Comparison of ENCODE assay signal across 8 mouse cellular contexts in genomic region chr19:27217404-27217940, GRCm38 (mm10). TPM values are rescaled to one million over a fixed set of nuclear protein-coding genes. Genes with fewer than 3 reads are reported as not detected.
DNase-seq lines count a peak whose midpoint lies in the region; ATAC-seq lines count a peak whose summit lies in the region.

No protein-coding gene starts in this region.

- peak overlapping the region; percentile 98 for H3K4me2 ChIP-seq in limb, embryonic 11.5 days (ENCODE audit: low read depth, severe bottlenecking)
- peak overlapping the region; percentile 91 for H3K4me2 ChIP-seq in midbrain, embryonic 13.5 days (replicated peaks)
- peak overlapping the region; percentile 97 for H3K4me2 ChIP-seq in stomach, embryonic 14.5 days (replicated peaks; ENCODE audit: low read depth, low read length)

- under 1% methylated on average over 52 of the region's 52 CpGs for WGBS in limb, embryonic 11.5 days
- 0% methylated on average over 42 of the region's 52 CpGs for WGBS in midbrain, embryonic 13.5 days
- WGBS in stomach, embryonic 14.5 days: under 1% methylated on average over 52 of the region's 52 CpGs

- peaks cover 5% of the 10 kb centered on the region; the same call in 1 of the 2 replicates for H3K27me3 ChIP-seq in limb, embryonic 11.5 days (ENCODE audit: control insufficient read depth, insufficient read depth, low read length)
- peaks cover 5% of the 10 kb centered on the region; the same call in 1 of the 2 replicates for H3K27me3 ChIP-seq in midbrain, embryonic 13.5 days
- 0 out of 2 replicates have a peak, but pooled peaks cover 9% of the 10 kb centered on the region for H3K27me3 ChIP-seq in stomach, embryonic 14.5 days (ENCODE audit: control insufficient read depth, insufficient read depth, low read length)

- no peaks in the 10 kb centered on the region for H3K36me3 ChIP-seq in limb, embryonic 11.5 days (ENCODE audit: control insufficient read depth, insufficient read depth, low read length)
- H3K36me3 ChIP-seq in midbrain, embryonic 13.5 days: no peaks in the 10 kb centered on the region
- no peaks in the 10 kb centered on the region for H3K36me3 ChIP-seq in stomach, embryonic 14.5 days (ENCODE audit: control insufficient read depth, insufficient read depth, low read length)

- peak overlapping the region; percentile 44 for H3K9ac ChIP-seq in limb, embryonic 11.5 days (ENCODE audit: low read length)
- H3K9ac ChIP-seq in midbrain, embryonic 13.5 days (replicated peaks): peak overlapping the region; percentile 88
- H3K9ac ChIP-seq in stomach, embryonic 14.5 days (replicated peaks; ENCODE audit: low read depth, low read length): peak overlapping the region; percentile 50

- H3K27ac ChIP-seq in limb, embryonic 11.5 days (replicated peaks; ENCODE audit: low read depth, low read length): no peak overlapping the region
- H3K27ac ChIP-seq in midbrain, embryonic 13.5 days: peak overlapping the region; percentile 95
- no peak overlapping the region for H3K27ac ChIP-seq in stomach, embryonic 14.5 days (ENCODE audit: low read length)

- no peak for ATAC-seq in CD4-positive, CD25-positive, alpha-beta regulatory T cell, adult 4 months
- 0 out of 2 replicates have a peak, but pooled peaks have one; percentile 22 for ATAC-seq in limb, embryonic 11.5 days (ENCODE audit: insufficient number of reproducible peaks, low FRiP score, low TSS enrichment, low read depth)
- ATAC-seq in midbrain, embryonic 13.5 days: peak; percentile 75
- ATAC-seq in stomach, embryonic 14.5 days (ENCODE audit: insufficient number of reproducible peaks, insufficient read depth, low FRiP score, low read depth): peak; percentile 54; the same call in 1 of the 2 replicates

- peak; percentile 2 for DNase-seq in CD4-positive, CD25-positive, alpha-beta regulatory T cell, adult 2 months (ENCODE audit: low read depth, low spot score)
- DNase-seq in embryo, embryonic 11.5 days (ENCODE audit: low read depth, low spot score): peak; percentile 32
- DNase-seq in gastrocnemius, postnatal 4 days (ENCODE audit: low spot score in 2 of 2): peak; percentile 30 to 36
- peak; percentile 36 for DNase-seq in kidney, adult 11 months
- peak; percentile 65 for DNase-seq in limb, embryonic 11.5 days (ENCODE audit: low spot score)

- peak overlapping the region; percentile 65 for H3K4me3 ChIP-seq in limb, embryonic 11.5 days (ENCODE audit: low read depth, low read length)
- H3K4me3 ChIP-seq in midbrain, embryonic 13.5 days (replicated peaks): peak overlapping the region; percentile 81
- H3K4me3 ChIP-seq in stomach, embryonic 14.5 days (ENCODE audit: low read depth, low read length): peak overlapping the region; percentile 59

- H3K9me3 ChIP-seq in limb, embryonic 11.5 days (ENCODE audit: control insufficient read depth, low read length): no peaks in the 10 kb centered on the region
- no peaks in the 10 kb centered on the region for H3K9me3 ChIP-seq in midbrain, embryonic 13.5 days
- H3K9me3 ChIP-seq in stomach, embryonic 14.5 days (ENCODE audit: control insufficient read depth, low read depth, low read length): no peaks in the 10 kb centered on the region

- peaks cover 4% of the 10 kb centered on the region; the same call in 1 of the 2 replicates for H3K4me1 ChIP-seq in limb, embryonic 11.5 days (ENCODE audit: control insufficient read depth, insufficient read depth, low read length)
- peaks cover 44% of the 10 kb centered on the region for H3K4me1 ChIP-seq in midbrain, embryonic 13.5 days (replicated peaks)
- peaks cover 3% of the 10 kb centered on the region; the same call in 1 of the 2 replicates for H3K4me1 ChIP-seq in stomach, embryonic 14.5 days (ENCODE audit: control insufficient read depth, insufficient read depth, low read length)

RNA-seq across cellular contexts. Expression of gene Vldlr, which starts 1.2 kb away (rescaled TPM):
- not detected for polyA plus RNA-seq in CD4-positive, CD25-positive, alpha-beta regulatory T cell, adult 4 months (2017; shearing (Covaris generic))
- 10 to 100 TPM; 38.0 to 40.3 TPM for total RNA-seq in gastrocnemius, postnatal 4 days (2021)
- polyA plus RNA-seq in limb, embryonic 11.5 days (2014; fragmentation: Nextera tagmentation; extraction: Ambion mirVana): 2.2 and 2.4 TPM in 2 replicates
- 29.8 and 31.6 TPM in 2 replicates for polyA plus RNA-seq in midbrain, embryonic 13.5 days (2015; fragmentation: Nextera tagmentation; extraction: Ambion mirVana)
- 5.9 and 6.3 TPM in 2 replicates for polyA plus RNA-seq in stomach, embryonic 14.5 days (2014; fragmentation: Nextera tagmentation; extraction: Ambion mirVana)

Comparison
In these comparisons a context has a peak if more than half of its experiments do, and no peak if none do; other contexts are left out.
1. DNase-seq: peak in every context shown above with its lines; median percentile 65 in limb, embryonic 11.5 days; 36 in kidney, adult 11 months; 33 in gastrocnemius, postnatal 4 days; 32 in embryo, embryonic 11.5 days; 2 in CD4-positive, CD25-positive, alpha-beta regulatory T cell, adult 2 months.